Mouse (Mus musculus) ES-Bruce4 (cell line): Measurements from ENCODE around the gene Tnnt1. TPM values are rescaled to one million over a fixed set of nuclear protein-coding genes. Genes with fewer than 3 reads are reported as not detected.

Experiments used
- H3K27ac ChIP-seq: 2 replicates; pipeline ENCODE4 v1.5.1; 2012; ENCODE audit warnings: low read length, inconsistent platforms; ENCODE audit not compliant: insufficient read depth
- H3K27me3 ChIP-seq: 2 replicates; pipeline ENCODE4 v1.6.1; 2012; ENCODE audit warnings: mild to moderate bottlenecking, low read length, inconsistent platforms; ENCODE audit not compliant: control insufficient read depth, poor library complexity, insufficient read depth, severe bottlenecking
- H3K36me3 ChIP-seq: 2 replicates; pipeline ENCODE4 v1.6.1; 2012; ENCODE audit warnings: inconsistent platforms, mild to moderate bottlenecking, low read length, moderate library complexity; ENCODE audit not compliant: control insufficient read depth, poor library complexity, insufficient read depth, severe bottlenecking
- H3K4me1 ChIP-seq: one replicate; pipeline ENCODE4 v1.8.1; 2011; ENCODE audit warnings: low read length; ENCODE audit not compliant: control insufficient read depth, insufficient read depth
- H3K4me3 ChIP-seq: 2 replicates; pipeline ENCODE4 v1.5.1; 2011; ENCODE audit warnings: low read depth, mild to moderate bottlenecking, low read length
- H3K9ac ChIP-seq: 2 replicates; pipeline ENCODE4 v1.6.1; 2012; ENCODE audit warnings: low read depth, mild to moderate bottlenecking, inconsistent platforms; ENCODE audit not compliant: poor library complexity, severe bottlenecking
- H3K9me3 ChIP-seq: replicated peaks from 2 replicates; pipeline ENCODE4 v1.6.1; 2012; ENCODE audit warnings: mild to moderate bottlenecking, low read length, inconsistent platforms; ENCODE audit not compliant: control insufficient read depth, poor library complexity, insufficient read depth, severe bottlenecking
- CTCF ChIP-seq: IDR thresholded peaks from one replicate; pipeline ENCODE4 v1.8.1; 2011; ENCODE audit warnings: low read depth, low read length
- EP300 ChIP-seq: IDR thresholded peaks from 2 replicates; pipeline ENCODE4 v1.6.1; 2011; ENCODE audit warnings: low read depth, low read length; ENCODE audit not compliant: insufficient read depth
- POLR2A ChIP-seq: IDR thresholded peaks from one replicate; pipeline ENCODE4 v1.8.1; 2011; ENCODE audit warnings: low read length; ENCODE audit not compliant: insufficient read depth
- polyA plus RNA-seq: library from polyadenylated mRNA; stranded (reverse); fragments of >200 nt; gene quantifications from 2 replicates; pipeline ENCODE4 v1.2.4, GENCODE M21; 2011; ENCODE audit warnings: low read depth; ENCODE audit not compliant: missing spikeins, insufficient read depth, insufficient read length

The Tnnt1 gene
- polyA plus RNA-seq, 1 experiment = 20.7 TPM

- TF ChIP-seq POLR2A = no peak
- TF ChIP-seq EP300 = no peak
- no peak for TF ChIP-seq CTCF
- peaks cover 3% of the 10 kb centered on the region for H3K4me1 ChIP-seq
- no peak overlapping the region for H3K9ac ChIP-seq
- H3K27me3 ChIP-seq = no peaks in the 10 kb centered on the region
- no peaks in the 10 kb centered on the region for H3K36me3 ChIP-seq
- H3K9me3 ChIP-seq = no peaks in the 10 kb centered on the region
- no peak overlapping the region for H3K27ac ChIP-seq
- H3K4me3 ChIP-seq = no peak overlapping the region
These were observed 48.4 kb downstream of the Tnnt1 start for GRCm38 (mm10) chr7:4467801-4468200.

GRCm38 (mm10) chr7:4464194-4464824 lies 51.9 kb downstream of the Tnnt1 start:
- TF ChIP-seq CTCF = no peak
- TF ChIP-seq POLR2A = no peak
- H3K27ac ChIP-seq = no peak overlapping the region
- H3K4me3 ChIP-seq = no peak overlapping the region
- no peaks in the 10 kb centered on the region for H3K36me3 ChIP-seq
- no peaks in the 10 kb centered on the region for H3K27me3 ChIP-seq
- H3K9me3 ChIP-seq = no peaks in the 10 kb centered on the region
- peaks cover 3% of the 10 kb centered on the region for H3K4me1 ChIP-seq
- no peak overlapping the region for H3K9ac ChIP-seq

- H3K4me1 ChIP-seq = peaks cover 3% of the 10 kb centered on the region
- peak within 1 kb of the TSS; percentile 40 for H3K27ac ChIP-seq
- peak within 1 kb of the TSS; percentile 93 for H3K9ac ChIP-seq
- H3K36me3 ChIP-seq = no peaks in the 10 kb centered on the region
- H3K4me3 ChIP-seq = peak within 1 kb of the TSS; percentile 39
- H3K9me3 ChIP-seq = no peaks in the 10 kb centered on the region
- no peak for TF ChIP-seq CTCF
- no peak for TF ChIP-seq EP300
- TF ChIP-seq POLR2A = no peak
- no peaks in the 10 kb centered on the region for H3K27me3 ChIP-seq
These were observed 55.4 kb downstream of the Tnnt1 start, which contains the start of gene Eps8l1 for GRCm38 (mm10) chr7:4460576-4461434. TSS of gene Eps8l1 (plus strand) at chr7:4460674.

Other genes starting within 250 kb of the Tnnt1 start
- gene Ncr1, start 178.7 kb downstream of the Tnnt1 start, polyA plus RNA-seq = not detected in 2 replicates
- gene Gp6, start 118.6 kb downstream of the Tnnt1 start, polyA plus RNA-seq = not detected in 2 replicates
- gene Rdh13, start 70.7 kb downstream of the Tnnt1 start, polyA plus RNA-seq = 17.7 and 18.1 TPM in 2 replicates
- 7.0 and 13.2 TPM in 2 replicates for gene Eps8l1, start 55.7 kb downstream of the Tnnt1 start, polyA plus RNA-seq
- gene Ppp1r12c, start 14.7 kb downstream of the Tnnt1 start, polyA plus RNA-seq = 63.1 and 68.7 TPM in 2 replicates
- 10.0 and 11.5 TPM in 2 replicates for gene Tnni3, start 7.8 kb upstream of the Tnnt1 start, polyA plus RNA-seq
- 9.2 and 10.0 TPM in 2 replicates for gene Dnaaf3, start 16.1 kb upstream of the Tnnt1 start, polyA plus RNA-seq
- gene Syt5, start 31.2 kb upstream of the Tnnt1 start, polyA plus RNA-seq = 4.3 and 4.9 TPM in 2 replicates
- gene Ptprh, start 87.7 kb upstream of the Tnnt1 start, polyA plus RNA-seq = not detected in 2 replicates
- 3.8 and 5.5 TPM in 2 replicates for gene Tmem86b, start 115.0 kb upstream of the Tnnt1 start, polyA plus RNA-seq
- gene Ppp6r1, start 142.6 kb upstream of the Tnnt1 start, polyA plus RNA-seq = 58.6 and 66.3 TPM in 2 replicates
- 51.8 and 63.3 TPM in 2 replicates for gene Hspbp1, start 168.7 kb upstream of the Tnnt1 start, polyA plus RNA-seq
- 10.9 TPM in 2 replicates for gene Brsk1, start 174.2 kb upstream of the Tnnt1 start, polyA plus RNA-seq
- gene Tmem150b, start 208.9 kb upstream of the Tnnt1 start, polyA plus RNA-seq = not detected in 2 replicates
- gene Kmt5c, start 223.7 kb upstream of the Tnnt1 start, polyA plus RNA-seq = 69.0 and 72.3 TPM in 2 replicates
- 319 and 368 TPM in 2 replicates for gene Cox6b2, start 236.7 kb upstream of the Tnnt1 start, polyA plus RNA-seq